Mouse (Mus musculus): ENCODE data around the gene Vmo1. TPM values are rescaled to one million over a fixed set of nuclear protein-coding genes. Genes with fewer than 3 reads are reported as not detected.
"Not testable (repeated sequence)": the region's sequence is repeated elsewhere in the genome, so short reads cannot be mapped to it uniquely, and the experiment has no call there.

Gene Vmo1
- polyA plus RNA-seq, 1 experiment from 2014 or later: 1.0 TPM

DNA sequence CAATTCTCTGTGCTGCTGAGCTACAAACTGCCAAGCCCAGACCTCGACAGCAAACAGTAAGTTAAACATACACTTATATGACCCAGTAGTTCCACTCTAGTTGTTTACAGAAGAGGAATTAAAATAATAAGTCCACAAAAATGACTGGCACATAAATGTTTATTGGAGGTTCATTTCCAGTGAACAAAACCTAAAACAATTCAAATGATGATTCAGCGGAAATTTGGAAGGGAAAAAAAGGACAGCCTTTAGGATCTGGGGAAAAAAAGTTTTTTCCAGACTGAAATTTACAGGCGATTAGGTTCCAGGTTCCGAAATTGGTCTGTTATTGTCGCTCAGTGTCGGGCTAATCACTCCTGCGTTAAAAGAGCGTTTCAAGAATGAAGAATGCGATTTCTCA, 25.0 kb upstream of the Vmo1 start:
- H3K36me3 ChIP-seq (replicated peaks; ENCODE audit: insufficient read depth, low read length): no peaks in the 10 kb centered on the region
- TF ChIP-seq CTCF (IDR thresholded peaks at IDR 0.05; ENCODE audit: low read depth) (no peak), EP300 (IDR thresholded peaks at IDR 0.05; ENCODE audit: low read depth) (no peak)
- H3K4me2 ChIP-seq (ENCODE audit: low read depth, low read length): peak overlapping the region; percentile 79
- DNase-seq (no peak), ATAC-seq (no peak)
- H3K9ac ChIP-seq (replicated peaks): peak overlapping the region; percentile 63
- peaks cover 5% of the 10 kb centered on the region; the same call in 1 of the 2 replicates for H3K27me3 ChIP-seq (ENCODE audit: insufficient read depth, low read length)
- H3K27ac ChIP-seq (ENCODE audit: low read depth): peak overlapping the region; percentile 34; the same call in 1 of the 2 replicates
- H3K9me3 ChIP-seq (ENCODE audit: low read length): no peaks in the 10 kb centered on the region
- whole genome bisulfite sequencing (ENCODE audit: insufficient replicate concordance): 14% methylated on average over 9 of the region's 9 CpGs
- peak overlapping the region; percentile 58 for H3K4me3 ChIP-seq (ENCODE audit: low read depth, low read length)
- H3K4me1 ChIP-seq (ENCODE audit: insufficient read depth): peaks cover 4% of the 10 kb centered on the region; the same call in 1 of the 2 replicates

- no peaks in the 10 kb centered on the region for H3K9me3 ChIP-seq (ENCODE audit: low read length)
- DNase-seq (no peak), ATAC-seq (no peak)
- H3K9ac ChIP-seq (replicated peaks): no peak within 1 kb of the TSS
- no peaks in the 10 kb centered on the region; the same call in 1 of the 2 replicates for H3K27me3 ChIP-seq (ENCODE audit: insufficient read depth, low read length)
- 76% methylated on average over 6 of the region's 6 CpGs for WGBS (ENCODE audit: insufficient replicate concordance)
- H3K4me2 ChIP-seq (ENCODE audit: low read depth, low read length): no peak within 1 kb of the TSS
- H3K27ac ChIP-seq (ENCODE audit: low read depth): no peak within 1 kb of the TSS
- TF ChIP-seq EP300 (IDR thresholded peaks at IDR 0.05; ENCODE audit: low read depth) (no peak), CTCF (IDR thresholded peaks at IDR 0.05; ENCODE audit: low read depth) (no peak)
- H3K4me1 ChIP-seq (ENCODE audit: insufficient read depth): no peaks in the 10 kb centered on the region
- H3K4me3 ChIP-seq (ENCODE audit: low read depth, low read length): no peak within 1 kb of the TSS
- H3K36me3 ChIP-seq (replicated peaks; ENCODE audit: insufficient read depth, low read length): peaks cover 6% of the 10 kb centered on the region; the same call in 1 of the 2 replicates
Measured at GRCm38 (mm10) chr11:70532839-70533238, 18.4 kb upstream of the Vmo1 start, which contains the start of gene Gm40193. Gene Gm40193, minus strand, starts transcription at chr11:70532939.

- 0 out of 2 replicates have a peak, but pooled peaks have one; percentile 12 for TF ChIP-seq CTCF (IDR thresholded peaks at IDR 0.05; ENCODE audit: low read depth)
- not testable (repeated sequence) for ATAC-seq; DNase-seq; H3K9me3 ChIP-seq (ENCODE audit: low read length); H3K4me1 ChIP-seq (ENCODE audit: insufficient read depth); H3K4me3 ChIP-seq (ENCODE audit: low read depth, low read length); H3K4me2 ChIP-seq (ENCODE audit: low read depth, low read length); H3K27ac ChIP-seq (ENCODE audit: low read depth); H3K9ac ChIP-seq (replicated peaks); H3K27me3 ChIP-seq (ENCODE audit: insufficient read depth, low read length)
- 75% methylated on average over 2 of the region's 2 CpGs for WGBS (ENCODE audit: insufficient replicate concordance)
- H3K36me3 ChIP-seq (replicated peaks; ENCODE audit: insufficient read depth, low read length): peaks cover 12% of the 10 kb centered on the region
Measured at GRCm38 (mm10) chr11:70531065-70531464, 16.6 kb upstream of the Vmo1 start.

DNA sequence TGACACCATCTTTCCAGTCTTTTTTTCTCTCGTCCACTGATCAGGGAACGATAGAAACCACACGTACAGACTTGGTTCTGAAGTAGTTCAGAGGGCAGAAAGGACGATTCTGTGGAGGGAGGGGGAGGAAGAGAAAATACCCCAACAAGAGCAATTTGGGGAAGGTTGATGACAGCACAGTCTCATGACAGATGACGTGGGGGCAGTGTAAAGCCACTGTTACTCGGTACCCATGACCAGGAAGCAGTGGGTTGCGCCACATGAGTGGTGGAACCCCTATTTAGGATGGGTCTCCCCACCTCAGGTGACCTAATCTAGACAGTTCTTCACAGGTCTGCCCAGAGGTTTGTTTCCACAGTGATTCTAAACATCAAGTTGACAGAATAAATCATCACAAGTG, 14.2 kb upstream of the Vmo1 start:
- peaks cover 12% of the 10 kb centered on the region for H3K36me3 ChIP-seq (replicated peaks; ENCODE audit: insufficient read depth, low read length)
- no peak overlapping the region for H3K4me2 ChIP-seq (ENCODE audit: low read depth, low read length)
- 75% methylated on average over 7 of the region's 7 CpGs for WGBS (ENCODE audit: insufficient replicate concordance)
- ATAC-seq (no peak), DNase-seq (no peak)
- peaks cover 6% of the 10 kb centered on the region for H3K4me1 ChIP-seq (ENCODE audit: insufficient read depth)
- H3K27me3 ChIP-seq (ENCODE audit: insufficient read depth, low read length): no peaks in the 10 kb centered on the region
- no peak for TF ChIP-seq CTCF (IDR thresholded peaks at IDR 0.05; ENCODE audit: low read depth)
- no peak for TF ChIP-seq EP300 (IDR thresholded peaks at IDR 0.05; ENCODE audit: low read depth)
- no peak overlapping the region for H3K4me3 ChIP-seq (ENCODE audit: low read depth, low read length)
- no peak overlapping the region for H3K9ac ChIP-seq (replicated peaks)
- no peak overlapping the region for H3K27ac ChIP-seq (ENCODE audit: low read depth)
- no peaks in the 10 kb centered on the region for H3K9me3 ChIP-seq (ENCODE audit: low read length)

- DNase-seq (no peak), ATAC-seq (no peak)
- Histone ChIP-seq H3K36me3 (replicated peaks; ENCODE audit: insufficient read depth, low read length) (peaks cover 12% of the 10 kb centered on the region), H3K9ac (replicated peaks) (peak overlapping the region; percentile 76; the same call in 1 of the 2 replicates), H3K4me2 (ENCODE audit: low read depth, low read length) (peak overlapping the region; percentile 80), H3K4me3 (ENCODE audit: low read depth, low read length) (peak overlapping the region; percentile 86), H3K4me1 (ENCODE audit: insufficient read depth) (peaks cover 6% of the 10 kb centered on the region), H3K9me3 (ENCODE audit: low read length) (no peaks in the 10 kb centered on the region), H3K27me3 (ENCODE audit: insufficient read depth, low read length) (no peaks in the 10 kb centered on the region), H3K27ac (ENCODE audit: low read depth) (no peak overlapping the region)
- TF ChIP-seq EP300 (IDR thresholded peaks at IDR 0.05; ENCODE audit: low read depth) (no peak), CTCF (IDR thresholded peaks at IDR 0.05; ENCODE audit: low read depth) (no peak)
- WGBS (ENCODE audit: insufficient replicate concordance): 87% methylated on average over 12 of the region's 12 CpGs
Measured at GRCm38 (mm10) chr11:70526211-70526610, 11.8 kb upstream of the Vmo1 start.

DNA sequence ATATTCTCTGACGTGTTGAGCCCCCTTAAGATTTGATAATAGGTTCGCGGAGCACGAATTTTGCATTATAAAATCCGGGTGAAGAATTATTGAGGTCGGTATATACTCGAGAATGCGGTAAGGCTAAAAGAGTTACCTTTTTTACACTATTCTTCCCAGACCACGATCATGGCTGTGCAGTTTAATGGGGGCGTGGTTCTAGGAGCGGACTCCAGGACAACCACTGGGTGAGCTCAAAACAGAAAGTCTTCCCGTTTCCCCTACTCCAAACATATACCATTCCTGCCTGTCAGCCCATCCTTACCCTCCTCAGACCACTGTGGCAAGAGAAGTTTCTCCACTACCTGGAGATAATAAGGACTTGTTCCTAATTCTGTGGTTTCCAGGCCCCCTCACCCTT, 11.3 kb upstream of the Vmo1 start:
- Histone ChIP-seq H3K4me1 (ENCODE audit: insufficient read depth) (peaks cover 6% of the 10 kb centered on the region), H3K9me3 (ENCODE audit: low read length) (no peaks in the 10 kb centered on the region), H3K9ac (replicated peaks) (peak overlapping the region; percentile 76), H3K36me3 (replicated peaks; ENCODE audit: insufficient read depth, low read length) (peaks cover 12% of the 10 kb centered on the region), H3K27me3 (ENCODE audit: insufficient read depth, low read length) (no peaks in the 10 kb centered on the region), H3K4me3 (ENCODE audit: low read depth, low read length) (peak overlapping the region; percentile 86), H3K27ac (ENCODE audit: low read depth) (0 out of 2 replicates have a peak overlapping the region, but pooled peaks have one; percentile 55), H3K4me2 (ENCODE audit: low read depth, low read length) (peak overlapping the region; percentile 80)
- WGBS (ENCODE audit: insufficient replicate concordance): 3% methylated on average over 12 of the region's 12 CpGs
- ATAC-seq (peak; percentile 38), DNase-seq (no peak)
- TF ChIP-seq CTCF (IDR thresholded peaks at IDR 0.05; ENCODE audit: low read depth) (no peak), EP300 (IDR thresholded peaks at IDR 0.05; ENCODE audit: low read depth) (no peak)
